Mouse (Mus musculus) hindbrain, embryonic 11.5 days (tissue): ENCODE measurements at regions not wholly inside any gene's neighbourhood (a gene's known extent, or its start where the extent isn't known, plus 50 kb on each side); places are given as distances from the start of the nearest gene placed in this dataset.

Experiments used
- ATAC-seq: fragments of 200-750 bp; cut with Nextera tagmentation; 2 replicates; pipeline ENCODE4 v1.8.0; 2017; ENCODE audit warnings: mild to moderate bottlenecking, moderate TSS enrichment, moderate library complexity; ENCODE audit not compliant: low FRiP score
- DNase-seq: peaks from one replicate; pipeline ENCODE4 v3.0.0-alpha.2; 2015; ENCODE audit warnings: low spot score
- H3K27ac ChIP-seq: fragments of 300-500 bp; sonication (generic); 2 replicates; pipeline ENCODE4 v1.5.1; 2014; ENCODE audit warnings: mild to moderate bottlenecking, low read depth, low read length
- H3K27me3 ChIP-seq: fragments of 300-500 bp; sonication (generic); 2 replicates; pipeline ENCODE4 v1.6.1; 2014; ENCODE audit warnings: mild to moderate bottlenecking, low read length, moderate library complexity, mixed read lengths; ENCODE audit not compliant: control insufficient read depth, insufficient read depth
- H3K36me3 ChIP-seq: fragments of 300-500 bp; sonication (generic); 2 replicates; pipeline ENCODE4 v1.6.1; 2014; ENCODE audit warnings: mild to moderate bottlenecking, low read length, moderate library complexity, mixed read lengths; ENCODE audit not compliant: control insufficient read depth, insufficient read depth
- H3K4me1 ChIP-seq: fragments of 300-500 bp; sonication (generic); replicated peaks from 2 replicates; pipeline ENCODE4 v1.6.1; 2014; ENCODE audit warnings: low read length, mixed read lengths; ENCODE audit not compliant: control insufficient read depth, insufficient read depth
- H3K4me2 ChIP-seq: fragments of 300-500 bp; sonication (generic); replicated peaks from 2 replicates; pipeline ENCODE4 v1.6.1; 2014; ENCODE audit warnings: mild to moderate bottlenecking, low read depth, low read length
- H3K4me3 ChIP-seq: fragments of 300-500 bp; sonication (generic); 2 replicates; pipeline ENCODE4 v1.5.1; 2014; ENCODE audit warnings: low read depth, low read length
- H3K9ac ChIP-seq: fragments of 300-500 bp; sonication (generic); 2 replicates; pipeline ENCODE4 v1.6.1; 2014; ENCODE audit warnings: low read depth, low read length
- H3K9me3 ChIP-seq: fragments of 300-500 bp; sonication (generic); 2 replicates; pipeline ENCODE4 v1.6.1; 2016; ENCODE audit warnings: low read length; ENCODE audit not compliant: control insufficient read depth
- WGBS: fragments of 180-500 bp; shearing (Covaris S2); extraction: QIAGEN DNeasy Blood & Tissue Kit; methylation state at CpG from one replicate; pipeline ENCODE4 v1.1.7; 2014; 5-methylcytosine and 5-hydroxymethylcytosine counted together

DNA sequence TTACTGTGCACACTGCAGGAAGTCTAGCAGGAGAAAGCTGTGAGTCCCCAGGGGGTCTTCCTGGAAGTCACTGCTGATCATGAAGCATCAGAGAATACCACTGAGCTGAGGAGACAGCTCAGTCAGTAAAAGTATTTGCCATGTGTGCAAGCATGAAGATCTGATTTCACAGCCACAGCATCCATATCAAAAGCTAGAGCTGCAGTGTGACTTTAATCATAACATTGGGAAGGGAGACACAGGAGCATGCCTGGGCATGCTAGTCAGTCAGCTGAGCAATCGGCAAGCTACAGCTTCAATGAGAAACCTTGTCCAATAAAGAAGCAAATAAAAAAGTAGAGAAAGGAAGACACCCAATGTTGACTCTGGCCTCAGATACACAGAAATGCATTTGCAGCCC lies 168.9 kb downstream of the Cst10 start:
- peak; percentile 2 for DNase-seq

DNA sequence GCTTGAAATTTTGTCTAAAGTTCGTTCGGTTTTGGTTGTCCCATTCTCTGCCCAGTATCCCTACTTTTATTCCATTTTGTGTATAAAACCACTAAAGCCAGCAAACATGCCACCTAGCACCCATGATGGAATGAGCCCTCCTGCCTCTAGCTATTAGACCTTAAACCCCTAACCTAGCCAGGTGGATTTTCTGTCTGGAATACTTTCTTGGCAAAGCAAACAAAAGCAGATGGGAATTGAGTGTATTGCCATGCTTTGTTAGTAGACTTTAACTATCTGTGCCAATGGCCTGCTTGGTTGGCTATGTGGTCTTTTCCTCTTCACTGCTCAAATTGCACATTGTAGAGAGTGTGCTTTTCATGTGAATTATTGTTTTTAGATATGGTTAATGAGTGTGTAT lies 197.7 kb downstream of the Cst10 start:
- Histone ChIP-seq H3K27me3 (no peaks in the 10 kb centered on the region), H3K36me3 (no peaks in the 10 kb centered on the region), H3K4me3 (no peak overlapping the region), H3K4me2 (no peak overlapping the region), H3K27ac (no peak overlapping the region), H3K9ac (no peak overlapping the region), H3K4me1 (no peaks in the 10 kb centered on the region), H3K9me3 (no peaks in the 10 kb centered on the region)
- ATAC-seq (no peak), DNase-seq (no peak)
- WGBS: 93% methylated on average over 2 of the region's 2 CpGs

More for the DNA sequence above, 168.9 kb downstream of the Cst10 start:
- Histone ChIP-seq H3K4me3 (no peak overlapping the region), H3K9me3 (no peaks in the 10 kb centered on the region), H3K4me1 (no peaks in the 10 kb centered on the region), H3K36me3 (no peaks in the 10 kb centered on the region), H3K9ac (no peak overlapping the region), H3K27ac (no peak overlapping the region), H3K4me2 (no peak overlapping the region), H3K27me3 (no peaks in the 10 kb centered on the region)
- 54% methylated on average over 1 of the region's 1 CpGs for WGBS
- ATAC-seq: peak; percentile 39; the same call in 1 of the 2 replicates

- H3K27ac ChIP-seq: no peak overlapping the region
- H3K4me1 ChIP-seq: no peaks in the 10 kb centered on the region
- no peaks in the 10 kb centered on the region for H3K9me3 ChIP-seq
- 81% methylated on average over 3 of the region's 3 CpGs for WGBS
- no peak overlapping the region for H3K9ac ChIP-seq
- no peaks in the 10 kb centered on the region for H3K27me3 ChIP-seq
- ATAC-seq (no peak), DNase-seq (no peak)
- no peak overlapping the region for H3K4me3 ChIP-seq
- no peak overlapping the region for H3K4me2 ChIP-seq
- no peaks in the 10 kb centered on the region for H3K36me3 ChIP-seq
Observed at GRCm38 (mm10) chr2:149613381-149613780, 208.5 kb downstream of the Cst10 start.

DNA sequence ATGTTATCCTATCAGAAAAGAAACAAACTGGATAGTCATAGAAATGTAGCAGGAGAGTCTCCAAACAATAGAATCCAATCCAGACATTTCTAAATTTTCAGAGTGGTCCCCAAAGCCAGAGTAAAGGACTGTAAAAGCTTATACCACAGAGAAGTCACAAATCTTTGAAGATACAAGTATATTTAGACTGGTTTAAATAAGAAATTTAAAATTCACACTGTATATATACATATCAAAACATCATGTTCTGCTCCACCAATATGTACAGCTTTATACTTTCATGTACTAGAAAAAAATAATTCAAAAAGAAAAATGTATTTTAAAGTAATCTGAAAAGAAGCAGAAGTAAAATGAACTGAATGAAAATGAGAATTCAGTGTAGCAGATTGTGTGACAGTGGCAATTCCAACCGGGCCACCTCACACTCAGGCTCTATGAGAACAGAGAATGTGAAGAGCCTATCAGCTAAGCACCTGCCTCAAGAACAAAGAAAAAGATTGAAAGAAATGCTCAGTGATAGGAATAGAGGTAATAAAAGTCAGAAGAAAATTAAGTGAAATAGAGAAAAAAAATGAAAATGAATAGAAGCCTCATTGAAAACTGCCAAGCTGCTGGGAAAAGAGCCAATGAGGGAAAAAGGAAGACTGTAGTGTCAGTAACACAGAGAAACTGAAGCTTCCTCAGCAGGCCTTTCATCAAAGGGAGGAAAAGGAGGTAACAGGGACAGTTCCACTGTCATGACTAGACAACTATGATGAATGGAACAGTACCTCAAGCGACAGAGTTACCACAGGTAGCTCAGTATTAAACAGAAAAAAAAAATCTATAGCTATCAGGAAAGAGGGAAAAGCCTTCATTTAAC lies 209.5 kb downstream of the Cst10 start:
- Histone ChIP-seq H3K4me1 (no peaks in the 10 kb centered on the region), H3K36me3 (no peaks in the 10 kb centered on the region), H3K9ac (no peak overlapping the region), H3K27me3 (no peaks in the 10 kb centered on the region), H3K9me3 (no peaks in the 10 kb centered on the region), H3K4me3 (no peak overlapping the region), H3K4me2 (no peak overlapping the region), H3K27ac (no peak overlapping the region)
- ATAC-seq (no peak), DNase-seq (no peak)
- 85% methylated on average over 2 of the region's 2 CpGs for WGBS

GRCm38 (mm10) chr2:149625626-149626025 lies 203.4 kb upstream of the Syndig1 start:
- Histone ChIP-seq H3K27me3 (no peaks in the 10 kb centered on the region), H3K4me2 (no peak overlapping the region), H3K9me3 (no peaks in the 10 kb centered on the region), H3K36me3 (no peaks in the 10 kb centered on the region), H3K4me3 (no peak overlapping the region), H3K9ac (no peak overlapping the region), H3K4me1 (no peaks in the 10 kb centered on the region), H3K27ac (no peak overlapping the region)
- 84% methylated on average over 1 of the region's 1 CpGs for WGBS
- DNase-seq (no peak), ATAC-seq (no peak)

DNA sequence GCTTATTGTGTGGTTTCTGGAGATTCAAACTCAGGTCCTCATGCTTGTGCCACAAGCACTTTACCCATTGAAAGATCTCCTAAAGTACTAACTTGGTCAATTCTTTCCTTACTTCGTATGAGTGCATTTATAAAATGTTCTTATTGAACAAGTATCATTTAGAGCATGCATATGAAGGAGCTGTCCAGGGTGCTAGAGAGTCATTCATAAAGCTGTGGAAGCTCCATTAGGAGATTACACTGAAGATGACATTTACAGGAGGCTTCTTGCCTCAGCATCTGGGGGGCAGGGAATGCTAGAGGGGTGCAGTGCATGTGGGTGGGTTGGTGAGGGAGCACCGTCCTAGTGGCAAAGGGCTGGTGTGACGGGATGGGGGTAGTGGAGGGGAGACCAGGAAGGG lies 187.8 kb upstream of the Syndig1 start:
- Histone ChIP-seq H3K4me1 (no peaks in the 10 kb centered on the region), H3K27ac (no peak overlapping the region), H3K27me3 (no peaks in the 10 kb centered on the region), H3K9me3 (no peaks in the 10 kb centered on the region), H3K36me3 (no peaks in the 10 kb centered on the region), H3K4me2 (no peak overlapping the region), H3K9ac (no peak overlapping the region), H3K4me3 (no peak overlapping the region)
- peak; percentile 30 for DNase-seq
- WGBS: 90% methylated on average over 3 of the region's 3 CpGs
- ATAC-seq: no peak

- no peak overlapping the region for H3K9ac ChIP-seq
- 53% methylated on average over 2 of the region's 2 CpGs for whole genome bisulfite sequencing
- no peaks in the 10 kb centered on the region for H3K27me3 ChIP-seq
- no peaks in the 10 kb centered on the region for H3K4me1 ChIP-seq
- DNase-seq (no peak), ATAC-seq (no peak)
- H3K4me2 ChIP-seq: no peak overlapping the region
- no peak overlapping the region for H3K4me3 ChIP-seq
- no peak overlapping the region for H3K27ac ChIP-seq
- H3K9me3 ChIP-seq: no peaks in the 10 kb centered on the region
- no peaks in the 10 kb centered on the region for H3K36me3 ChIP-seq
Observed at GRCm38 (mm10) chr2:149651829-149652228, 177.2 kb upstream of the Syndig1 start.

DNA sequence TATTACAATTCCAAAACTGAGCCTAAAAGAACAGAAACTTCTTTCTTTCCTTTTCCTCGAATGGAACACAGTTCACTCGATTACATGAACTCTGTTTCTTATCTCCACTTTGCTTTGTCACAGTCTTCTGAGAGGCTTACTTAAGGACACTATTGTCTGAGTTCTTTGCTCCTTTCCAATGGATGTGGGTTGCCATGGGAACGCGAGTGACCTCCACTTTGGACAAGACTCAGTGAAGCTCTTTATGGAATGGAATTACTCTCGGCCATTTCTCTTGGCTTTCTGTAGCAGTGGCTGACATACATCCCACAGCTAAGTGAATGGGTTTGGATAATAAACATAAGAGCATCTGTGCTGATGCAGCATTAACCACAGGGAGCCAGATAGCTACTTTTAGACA lies 167.9 kb upstream of the Syndig1 start:
- Histone ChIP-seq H3K27ac (no peak overlapping the region), H3K4me3 (no peak overlapping the region), H3K4me2 (no peak overlapping the region), H3K9ac (no peak overlapping the region), H3K27me3 (no peaks in the 10 kb centered on the region), H3K9me3 (no peaks in the 10 kb centered on the region), H3K36me3 (no peaks in the 10 kb centered on the region), H3K4me1 (no peaks in the 10 kb centered on the region)
- DNase-seq (peak; percentile 3), ATAC-seq (peak; percentile 55; the same call in 1 of the 2 replicates)
- WGBS: 56% methylated on average over 5 of the region's 5 CpGs

DNA sequence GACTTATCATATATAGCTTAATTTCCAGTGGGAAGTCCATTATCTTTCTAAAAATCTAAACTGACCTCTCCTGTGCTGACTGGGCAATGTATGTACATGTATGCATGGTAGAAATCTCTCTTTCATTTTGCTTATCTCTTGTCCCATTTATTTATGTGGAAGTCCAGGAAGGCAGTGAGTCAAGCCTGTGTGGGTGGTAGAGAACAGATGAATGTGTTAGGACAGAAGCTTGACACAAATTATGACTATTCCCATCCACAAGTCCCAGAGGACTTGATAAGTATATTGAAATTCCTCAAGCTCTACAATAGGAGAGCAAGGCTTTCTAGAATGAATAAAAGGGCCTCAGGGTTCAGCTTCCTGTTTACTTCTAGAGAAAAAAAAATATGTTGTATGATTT lies 164.6 kb upstream of the Syndig1 start:
- DNase-seq (no peak), ATAC-seq (no peak)
- Histone ChIP-seq H3K4me2 (no peak overlapping the region), H3K9ac (no peak overlapping the region), H3K4me1 (no peaks in the 10 kb centered on the region), H3K36me3 (no peaks in the 10 kb centered on the region), H3K27ac (no peak overlapping the region), H3K4me3 (no peak overlapping the region), H3K27me3 (no peaks in the 10 kb centered on the region), H3K9me3 (no peaks in the 10 kb centered on the region)
